Mouse (Mus musculus): ENCODE results near the gene Tubb5. TPM values are rescaled to one million over a fixed set of nuclear protein-coding genes. Genes with fewer than 3 reads are reported as not detected.

Gene Tubb5
- polyA plus RNA-seq, 1 experiment from 2014 or later: 1,924 TPM

- Histone ChIP-seq H3K4me2 (replicated peaks) (no peak overlapping the region), H3K27ac (replicated peaks) (no peak overlapping the region), H3K27me3 (no peaks in the 10 kb centered on the region), H3K4me3 (no peak overlapping the region), H3K4me1 (peaks cover 8% of the 10 kb centered on the region; the same call in 1 of the 2 replicates), H3K9ac (replicated peaks) (no peak overlapping the region), H3K36me3 (no peaks in the 10 kb centered on the region), H3K9me3 (no peaks in the 10 kb centered on the region)
- ATAC-seq (replicated peaks): no peak
- WGBS: 90% methylated on average over 11 of the region's 11 CpGs
Observed at GRCm38 (mm10) chr17:35809395-35809794, 28.7 kb downstream of the Tubb5 start.

GRCm38 (mm10) chr17:35808073-35808472, 30.0 kb downstream of the Tubb5 start:
- no peak for ATAC-seq (replicated peaks)
- no peaks in the 10 kb centered on the region for H3K9me3 ChIP-seq
- H3K4me2 ChIP-seq (replicated peaks): no peak overlapping the region
- H3K9ac ChIP-seq (replicated peaks): no peak overlapping the region
- WGBS: 77% methylated on average over 9 of the region's 9 CpGs
- no peak overlapping the region for H3K27ac ChIP-seq (replicated peaks)
- H3K36me3 ChIP-seq: no peaks in the 10 kb centered on the region
- no peak overlapping the region for H3K4me3 ChIP-seq
- peaks cover 3% of the 10 kb centered on the region; the same call in 1 of the 2 replicates for H3K4me1 ChIP-seq
- H3K27me3 ChIP-seq: no peaks in the 10 kb centered on the region

GRCm38 (mm10) chr17:35803858-35804399, 34.2 kb downstream of the Tubb5 start:
- WGBS: 90% methylated on average over 4 of the region's 4 CpGs
- H3K4me3 ChIP-seq: no peak overlapping the region
- no peaks in the 10 kb centered on the region for H3K27me3 ChIP-seq
- ATAC-seq (replicated peaks): no peak
- no peak overlapping the region for H3K9ac ChIP-seq (replicated peaks)
- H3K9me3 ChIP-seq: no peaks in the 10 kb centered on the region
- no peaks in the 10 kb centered on the region for H3K4me1 ChIP-seq
- no peak overlapping the region for H3K27ac ChIP-seq (replicated peaks)
- no peak overlapping the region for H3K4me2 ChIP-seq (replicated peaks)
- H3K36me3 ChIP-seq: no peaks in the 10 kb centered on the region

GRCm38 (mm10) chr17:35803020-35803419, 35.1 kb downstream of the Tubb5 start:
- 63% methylated on average over 6 of the region's 6 CpGs for WGBS
- Histone ChIP-seq H3K4me2 (replicated peaks) (no peak overlapping the region), H3K27me3 (no peaks in the 10 kb centered on the region), H3K4me1 (no peaks in the 10 kb centered on the region), H3K9me3 (no peaks in the 10 kb centered on the region), H3K4me3 (no peak overlapping the region), H3K9ac (replicated peaks) (no peak overlapping the region), H3K27ac (replicated peaks) (no peak overlapping the region), H3K36me3 (no peaks in the 10 kb centered on the region)
- no peak for ATAC-seq (replicated peaks)

GRCm38 (mm10) chr17:35800905-35801304, 37.2 kb downstream of the Tubb5 start:
- 76% methylated on average over 2 of the region's 2 CpGs for WGBS
- no peak for ATAC-seq (replicated peaks)
- no peaks in the 10 kb centered on the region for H3K9me3 ChIP-seq
- H3K36me3 ChIP-seq: no peaks in the 10 kb centered on the region
- no peak overlapping the region for H3K4me3 ChIP-seq
- H3K9ac ChIP-seq (replicated peaks): no peak overlapping the region
- no peak overlapping the region for H3K4me2 ChIP-seq (replicated peaks)
- H3K27me3 ChIP-seq: no peaks in the 10 kb centered on the region
- no peaks in the 10 kb centered on the region for H3K4me1 ChIP-seq
- no peak overlapping the region for H3K27ac ChIP-seq (replicated peaks)

GRCm38 (mm10) chr17:35796835-35797234, 41.3 kb downstream of the Tubb5 start:
- 68% methylated on average over 5 of the region's 5 CpGs for WGBS
- Histone ChIP-seq H3K4me3 (no peak overlapping the region), H3K27ac (replicated peaks) (no peak overlapping the region), H3K4me1 (no peaks in the 10 kb centered on the region), H3K9ac (replicated peaks) (no peak overlapping the region), H3K27me3 (no peaks in the 10 kb centered on the region), H3K4me2 (replicated peaks) (no peak overlapping the region), H3K9me3 (no peaks in the 10 kb centered on the region), H3K36me3 (no peaks in the 10 kb centered on the region)
- ATAC-seq (replicated peaks): no peak

GRCm38 (mm10) chr17:35795656-35796055, 42.5 kb downstream of the Tubb5 start:
- H3K9me3 ChIP-seq: no peaks in the 10 kb centered on the region
- no peak overlapping the region for H3K4me2 ChIP-seq (replicated peaks)
- H3K27ac ChIP-seq (replicated peaks): no peak overlapping the region

GRCm38 (mm10) chr17:35795099-35795498, 43.0 kb downstream of the Tubb5 start:
- no peaks in the 10 kb centered on the region for H3K9me3 ChIP-seq
- 69% methylated on average over 2 of the region's 2 CpGs for WGBS
- H3K36me3 ChIP-seq: no peaks in the 10 kb centered on the region
- H3K4me1 ChIP-seq: no peaks in the 10 kb centered on the region
- H3K9ac ChIP-seq (replicated peaks): no peak overlapping the region
- no peak overlapping the region for H3K27ac ChIP-seq (replicated peaks)
- no peak overlapping the region for H3K4me3 ChIP-seq
- no peaks in the 10 kb centered on the region for H3K27me3 ChIP-seq
- no peak overlapping the region for H3K4me2 ChIP-seq (replicated peaks)
- ATAC-seq (replicated peaks): no peak

More at GRCm38 (mm10) chr17:35795656-35796055, 42.5 kb downstream of the Tubb5 start:
- H3K4me1 ChIP-seq: no peaks in the 10 kb centered on the region
- no peak for ATAC-seq (replicated peaks)
- WGBS: 78% methylated on average over 6 of the region's 6 CpGs
- no peak overlapping the region for H3K4me3 ChIP-seq
- no peak overlapping the region for H3K9ac ChIP-seq (replicated peaks)
- no peaks in the 10 kb centered on the region for H3K36me3 ChIP-seq
- no peaks in the 10 kb centered on the region for H3K27me3 ChIP-seq

GRCm38 (mm10) chr17:35792837-35793236, 45.3 kb downstream of the Tubb5 start:
- Histone ChIP-seq H3K4me2 (replicated peaks) (no peak overlapping the region), H3K9me3 (no peaks in the 10 kb centered on the region), H3K9ac (replicated peaks) (no peak overlapping the region), H3K27me3 (no peaks in the 10 kb centered on the region), H3K27ac (replicated peaks) (no peak overlapping the region), H3K36me3 (no peaks in the 10 kb centered on the region), H3K4me3 (no peak overlapping the region), H3K4me1 (no peaks in the 10 kb centered on the region)
- 91% methylated on average over 2 of the region's 2 CpGs for WGBS
- no peak for ATAC-seq (replicated peaks)

- WGBS: 89% methylated on average over 4 of the region's 4 CpGs
- no peak for ATAC-seq (replicated peaks)
- Histone ChIP-seq H3K36me3 (no peaks in the 10 kb centered on the region), H3K4me1 (no peaks in the 10 kb centered on the region), H3K4me3 (no peak overlapping the region), H3K9me3 (no peaks in the 10 kb centered on the region), H3K27ac (replicated peaks) (no peak overlapping the region), H3K9ac (replicated peaks) (no peak overlapping the region), H3K4me2 (replicated peaks) (no peak overlapping the region), H3K27me3 (no peaks in the 10 kb centered on the region)
Observed at GRCm38 (mm10) chr17:35790933-35791332, 47.2 kb downstream of the Tubb5 start.

- Histone ChIP-seq H3K9me3 (no peaks in the 10 kb centered on the region), H3K4me3 (no peak overlapping the region), H3K4me1 (no peaks in the 10 kb centered on the region), H3K9ac (replicated peaks) (no peak overlapping the region), H3K27me3 (no peaks in the 10 kb centered on the region), H3K27ac (replicated peaks) (no peak overlapping the region), H3K36me3 (no peaks in the 10 kb centered on the region), H3K4me2 (replicated peaks) (no peak overlapping the region)
- 88% methylated on average over 3 of the region's 3 CpGs for whole genome bisulfite sequencing
- no peak for ATAC-seq (replicated peaks)
Observed at GRCm38 (mm10) chr17:35788025-35788424, 50.1 kb downstream of the Tubb5 start.

- no peak overlapping the region for H3K4me3 ChIP-seq
- H3K9ac ChIP-seq (replicated peaks): no peak overlapping the region
- H3K27me3 ChIP-seq: no peaks in the 10 kb centered on the region
- no peaks in the 10 kb centered on the region for H3K36me3 ChIP-seq
- no peaks in the 10 kb centered on the region for H3K9me3 ChIP-seq
- no peak overlapping the region for H3K4me2 ChIP-seq (replicated peaks)
- no peak overlapping the region for H3K27ac ChIP-seq (replicated peaks)
- no peaks in the 10 kb centered on the region for H3K4me1 ChIP-seq
- no peak for ATAC-seq (replicated peaks)
Observed at GRCm38 (mm10) chr17:35787493-35787892, 50.6 kb downstream of the Tubb5 start.

- Histone ChIP-seq H3K9ac (replicated peaks) (no peak overlapping the region), H3K4me2 (replicated peaks) (no peak overlapping the region), H3K27me3 (no peaks in the 10 kb centered on the region), H3K36me3 (no peaks in the 10 kb centered on the region), H3K4me3 (no peak overlapping the region), H3K9me3 (no peaks in the 10 kb centered on the region), H3K4me1 (no peaks in the 10 kb centered on the region), H3K27ac (replicated peaks) (no peak overlapping the region)
- WGBS: 92% methylated on average over 4 of the region's 4 CpGs
- no peak for ATAC-seq (replicated peaks)
Observed at GRCm38 (mm10) chr17:35785140-35785539, 53.0 kb downstream of the Tubb5 start.

All from forebrain, embryonic 15.5 days (tissue).